Mouse (Mus musculus) cortical plate, adult 2 months (tissue): ENCODE results near the gene Serp2. TPM values are rescaled to one million over a fixed set of nuclear protein-coding genes. Genes with fewer than 3 reads are reported as not detected.
"Not testable (repeated sequence)": the region's sequence is repeated elsewhere in the genome, so short reads cannot be mapped to it uniquely, and the experiment has no call there.

Experiments used
- H3K27ac ChIP-seq: fragments of 200-500 bp; 2 replicates; pipeline ENCODE4 v1.5.1; 2012; ENCODE audit warnings: low read length, control low read depth, inconsistent platforms; ENCODE audit not compliant: insufficient read depth
- H3K4me1 ChIP-seq: fragments of 200-500 bp; 2 replicates; pipeline ENCODE4 v1.6.1; 2011; ENCODE audit warnings: low read length; ENCODE audit not compliant: control insufficient read depth, insufficient read depth
- H3K4me3 ChIP-seq: fragments of 200-500 bp; 2 replicates; pipeline ENCODE4 v1.5.1; 2011; ENCODE audit warnings: mild to moderate bottlenecking, low read length, control low read depth; ENCODE audit not compliant: insufficient read depth
- CTCF ChIP-seq: fragments of 200-500 bp; IDR thresholded peaks from 2 replicates; pipeline ENCODE4 v1.5.1; 2011; ENCODE audit warnings: mild to moderate bottlenecking, control low read depth, low read length; ENCODE audit not compliant: insufficient read depth; ENCODE audit errors: extremely low read depth
- POLR2A ChIP-seq: fragments of 200-500 bp; IDR thresholded peaks from 2 replicates; pipeline ENCODE4 v1.6.1; 2011; ENCODE audit warnings: mild to moderate bottlenecking, low read length, control low read depth; ENCODE audit not compliant: insufficient read depth; ENCODE audit errors: extremely low read depth
- polyA plus RNA-seq: library from polyadenylated mRNA; depleted of rRNA; stranded (reverse); fragments of >200 nt; gene quantifications from 2 replicates; pipeline ENCODE4 v1.2.3, GENCODE M21; 2012

Gene Serp2
- polyA plus RNA-seq, 1 experiment, result 262 TPM

DNA sequence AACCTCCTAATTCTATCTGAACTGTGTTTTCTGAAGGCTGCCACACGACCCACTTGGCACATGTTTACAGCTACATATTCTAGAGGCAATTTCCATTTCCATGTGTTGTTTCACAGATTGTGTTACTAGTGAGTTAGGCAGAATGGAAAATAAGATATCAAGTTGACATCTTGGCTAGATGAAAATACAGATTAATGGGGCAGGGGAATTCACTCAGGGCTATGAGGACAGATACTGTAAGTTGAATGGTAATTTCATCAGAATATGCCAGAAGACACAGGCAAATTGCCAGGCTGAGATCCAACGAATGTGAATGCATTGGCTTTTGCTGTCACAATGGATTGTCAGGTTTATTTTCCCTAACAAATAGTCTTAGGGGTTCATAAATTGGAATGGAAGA, 21.2 kb upstream of the Serp2 start:
- Histone ChIP-seq H3K27ac (no peak overlapping the region), H3K4me1 (no peaks in the 10 kb centered on the region), H3K4me3 (no peak overlapping the region)
- TF ChIP-seq POLR2A (no peak), CTCF (no peak)

DNA sequence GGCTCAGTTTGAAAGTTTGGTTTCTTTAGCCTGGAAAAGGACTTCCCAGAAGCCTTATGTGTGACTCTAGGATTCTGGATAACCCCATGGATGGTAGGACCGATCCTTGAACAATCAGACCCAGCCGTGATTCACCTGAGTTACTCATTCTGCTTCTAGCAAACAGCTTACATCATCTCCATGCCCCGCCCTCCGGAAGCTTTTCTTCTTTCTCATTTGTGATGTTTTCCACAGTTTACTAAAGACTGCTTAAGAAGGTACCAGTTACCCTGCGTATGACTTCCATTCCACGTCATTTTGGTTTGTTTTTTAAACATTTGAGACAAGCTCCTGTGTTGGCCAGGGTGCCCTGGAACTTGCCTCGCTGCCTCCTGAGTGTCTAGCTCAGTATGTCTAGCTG, 13.6 kb upstream of the Serp2 start:
- no peak overlapping the region for H3K27ac ChIP-seq
- no peak for TF ChIP-seq POLR2A
- TF ChIP-seq CTCF, result no peak

DNA sequence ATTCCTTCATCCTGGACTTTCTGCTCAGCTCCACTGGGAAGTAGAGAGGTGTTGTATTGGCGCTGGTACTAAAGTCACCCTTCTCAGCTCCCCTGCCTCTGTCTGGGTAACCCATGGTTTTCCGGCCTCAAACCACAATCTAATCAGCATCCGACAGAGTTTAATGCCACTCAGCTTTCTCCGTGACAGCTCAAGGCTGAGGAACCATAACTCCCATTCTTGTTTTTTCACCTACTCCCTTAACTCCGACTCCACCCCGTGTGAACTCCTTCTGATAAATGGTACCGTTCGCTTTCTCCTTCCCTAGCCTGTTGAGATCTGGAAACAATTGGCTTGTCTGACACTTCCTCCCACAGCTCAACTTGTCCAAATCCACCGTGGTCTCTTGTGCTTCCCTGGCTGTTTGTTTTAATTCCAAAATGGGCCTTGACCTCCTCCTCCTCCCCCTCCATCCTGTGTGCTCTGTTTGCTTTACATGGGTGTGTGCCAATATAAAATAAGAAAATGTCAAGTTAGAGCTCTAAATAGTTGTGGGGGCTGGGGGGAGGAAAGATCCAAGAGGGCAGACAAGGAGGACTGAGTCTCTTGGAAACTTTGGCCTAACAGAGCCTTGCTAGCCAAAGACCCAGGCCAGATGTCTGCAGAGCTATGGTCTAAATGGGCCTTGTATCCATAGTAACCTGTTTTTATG, 12.7 kb upstream of the Serp2 start:
- Histone ChIP-seq H3K4me3 (no peak overlapping the region), H3K4me1 (no peaks in the 10 kb centered on the region), H3K27ac (no peak overlapping the region)
- TF ChIP-seq POLR2A (no peak), CTCF (no peak)

More for the DNA sequence above, 13.6 kb upstream of the Serp2 start:
- H3K4me1 ChIP-seq, result no peaks in the 10 kb centered on the region
- no peak overlapping the region for H3K4me3 ChIP-seq

DNA sequence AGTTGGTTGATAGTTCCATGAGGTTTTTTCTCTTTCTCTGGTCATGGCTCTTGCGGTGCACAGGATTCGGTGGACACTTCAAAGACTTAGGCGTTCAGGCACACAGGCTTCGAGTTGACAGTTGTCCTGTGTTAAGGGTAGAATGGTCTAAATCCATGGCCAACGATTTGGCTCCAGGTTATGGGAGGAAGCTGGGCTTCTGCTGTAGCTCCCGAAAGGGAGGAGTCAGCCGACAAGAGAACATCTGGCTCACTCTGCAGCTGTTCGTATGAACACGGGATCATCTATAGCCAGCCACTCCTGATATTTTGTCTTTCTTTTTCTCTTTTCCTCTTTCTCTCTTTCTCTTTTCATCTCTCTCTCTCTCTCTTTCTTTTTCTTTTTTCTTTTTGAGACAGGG, 11.9 kb upstream of the Serp2 start:
- Histone ChIP-seq H3K27ac (no peak overlapping the region), H3K4me3 (no peak overlapping the region), H3K4me1 (no peaks in the 10 kb centered on the region)
- TF ChIP-seq POLR2A, result no peak
- no peak for TF ChIP-seq CTCF

DNA sequence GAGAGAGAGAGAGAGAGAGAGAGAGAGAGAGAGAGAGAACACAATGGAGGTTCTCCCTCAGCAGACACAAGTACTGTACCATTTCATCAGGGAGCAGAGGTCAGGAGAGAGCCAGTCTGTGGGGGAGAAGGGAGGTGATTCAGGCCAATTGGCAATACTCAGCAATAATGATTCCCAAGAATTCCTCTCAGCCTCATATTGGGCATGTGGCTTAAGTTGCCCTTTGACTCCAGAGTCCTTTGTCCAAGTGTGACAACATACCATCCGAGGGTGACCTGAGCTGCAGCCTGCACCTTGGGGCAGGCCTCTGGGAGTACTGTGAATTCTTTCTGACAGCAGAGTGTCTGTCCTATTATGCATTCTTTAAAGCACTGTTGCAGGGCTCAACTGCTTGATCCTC, 10.6 kb upstream of the Serp2 start:
- H3K4me3 ChIP-seq, result no peak overlapping the region
- TF ChIP-seq POLR2A (no peak), CTCF (no peak)
- no peak overlapping the region for H3K27ac ChIP-seq
- no peaks in the 10 kb centered on the region for H3K4me1 ChIP-seq

DNA sequence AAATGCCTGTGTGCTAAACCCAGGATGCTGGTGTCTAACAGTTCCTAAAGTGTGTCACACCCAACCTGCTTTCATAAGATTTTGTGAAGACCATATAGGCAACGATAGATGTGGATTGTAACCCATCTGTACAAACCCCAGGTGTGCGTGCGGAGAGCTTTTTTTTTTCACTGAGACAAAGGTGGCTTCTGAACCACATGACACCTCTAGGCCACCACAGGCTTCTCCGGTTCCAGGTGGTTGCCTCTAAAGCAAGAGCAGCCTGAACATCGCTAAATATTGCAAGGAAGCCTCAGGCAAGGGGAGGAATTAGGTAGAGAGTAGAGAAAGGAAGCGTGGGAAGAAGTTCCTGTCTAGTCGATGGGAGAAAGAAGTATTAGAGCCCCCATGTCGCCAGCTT, 10.0 kb upstream of the Serp2 start:
- Histone ChIP-seq H3K4me3 (no peak overlapping the region), H3K4me1 (no peaks in the 10 kb centered on the region), H3K27ac (no peak overlapping the region)
- TF ChIP-seq CTCF (no peak), POLR2A (no peak)

DNA sequence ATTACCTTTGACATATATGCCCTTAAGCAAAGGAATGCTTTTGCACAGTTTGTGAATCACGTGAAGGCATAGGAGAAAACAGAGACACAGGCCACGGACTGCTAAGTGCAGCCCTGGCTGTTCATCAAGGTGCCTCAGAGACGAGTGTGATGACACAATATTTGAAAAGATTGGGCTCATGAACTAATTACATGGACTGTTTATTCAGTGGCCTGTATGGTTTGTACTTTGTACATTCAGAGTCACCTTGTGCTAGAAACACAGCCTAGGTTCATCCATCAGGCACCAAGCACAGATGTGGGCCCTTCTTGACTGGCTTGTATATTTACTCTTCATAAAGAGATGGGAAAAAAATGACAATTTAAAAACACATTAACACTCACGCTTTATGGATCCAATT, 9.5 kb upstream of the Serp2 start:
- Histone ChIP-seq H3K4me1 (no peaks in the 10 kb centered on the region), H3K27ac (no peak overlapping the region), H3K4me3 (no peak overlapping the region)
- TF ChIP-seq CTCF (no peak), POLR2A (no peak)

DNA sequence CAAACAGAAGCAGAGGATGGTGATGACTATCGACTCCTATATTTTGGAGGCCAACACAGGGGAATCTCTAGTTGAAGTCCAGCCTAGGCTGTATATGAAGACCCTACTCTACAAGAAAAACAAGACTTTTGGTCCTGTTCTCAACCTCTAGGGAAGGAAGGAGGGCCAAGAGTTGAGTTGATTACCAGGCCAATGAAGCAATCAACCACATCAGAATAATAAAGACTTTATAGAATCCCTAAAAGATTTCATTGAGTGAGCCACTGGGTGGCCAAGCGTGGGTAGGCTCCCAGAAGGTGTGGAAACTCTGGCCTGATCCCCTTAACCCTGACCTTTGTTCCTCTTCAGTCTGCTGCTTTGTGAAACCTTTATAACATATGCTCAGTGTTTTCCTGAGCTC, 2.5 kb upstream of the Serp2 start:
- Histone ChIP-seq H3K4me1 (peaks cover 3% of the 10 kb centered on the region; the same call in 1 of the 2 replicates), H3K4me3 (no peak overlapping the region)

DNA sequence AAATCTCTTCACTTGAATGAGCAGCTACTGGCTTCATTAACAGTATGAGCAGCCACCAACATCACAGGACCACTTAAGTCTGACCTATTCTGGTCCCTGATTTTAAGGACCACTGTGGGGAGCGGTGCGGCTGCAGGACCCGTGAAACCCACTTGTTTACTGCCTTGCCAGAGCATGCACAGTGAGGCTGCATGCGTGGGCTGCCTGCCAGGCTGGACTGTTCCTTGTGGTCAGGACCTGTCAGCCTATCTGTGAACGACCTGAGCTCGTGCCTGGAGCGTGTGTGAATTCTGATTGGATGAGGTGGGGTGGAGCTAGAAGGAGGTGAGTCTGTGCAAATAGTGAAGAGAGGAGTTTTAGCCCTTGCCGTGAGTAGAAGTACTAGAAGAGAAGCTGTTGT, 1.5 kb upstream of the Serp2 start:
- not testable (repeated sequence) for H3K4me3 ChIP-seq, H3K27ac ChIP-seq, H3K4me1 ChIP-seq

More for the DNA sequence above, 2.5 kb upstream of the Serp2 start:
- H3K27ac ChIP-seq, result no peak overlapping the region
- TF ChIP-seq POLR2A (no peak), CTCF (no peak)

DNA sequence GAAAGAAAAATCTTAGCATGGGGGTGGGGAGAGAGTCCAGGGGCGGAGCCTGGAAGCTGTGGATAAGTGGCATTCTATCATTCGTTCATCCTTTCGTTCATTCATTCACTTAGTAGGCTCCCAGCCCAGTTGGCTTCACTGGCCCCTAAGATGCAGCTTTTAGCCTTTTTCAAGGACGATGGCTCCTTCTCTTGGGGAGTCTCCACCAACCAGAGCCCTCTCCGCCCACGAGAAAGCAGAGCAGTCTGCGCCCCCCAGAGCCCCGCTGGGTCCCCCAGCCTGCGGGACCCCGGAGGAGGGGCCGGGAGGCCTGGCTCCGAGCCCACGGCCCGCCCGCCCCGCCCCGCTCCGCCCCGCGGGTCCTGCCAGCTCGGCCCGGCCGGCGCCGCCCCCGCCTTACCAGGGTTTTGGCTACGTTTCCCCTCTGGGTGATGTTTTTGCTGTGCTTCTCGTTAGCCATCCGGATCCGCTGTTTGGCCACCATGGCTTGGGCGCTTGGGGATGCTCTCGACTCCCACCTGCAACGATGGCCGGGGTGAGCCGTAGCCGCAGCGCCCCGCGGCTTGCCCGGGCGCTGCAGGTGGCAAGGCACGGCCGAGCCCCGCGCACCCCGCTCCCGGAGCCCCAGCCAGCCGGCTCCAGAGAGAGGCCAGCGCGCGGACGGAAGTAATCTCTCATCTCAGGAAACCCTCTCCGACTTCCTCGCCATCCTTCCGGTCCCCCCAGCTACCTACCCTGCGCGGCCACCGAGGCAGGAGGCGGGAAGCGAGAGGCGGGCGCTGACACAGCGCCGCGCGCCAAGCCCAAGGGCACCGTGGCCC, 448 bp downstream of the Serp2 start:
- TF ChIP-seq POLR2A, result peak; percentile 49; the same call in 1 of the 2 replicates
- no peak for TF ChIP-seq CTCF
- peaks cover 3% of the 10 kb centered on the region; the same call in 1 of the 2 replicates for H3K4me1 ChIP-seq
- H3K4me3 ChIP-seq, result peak overlapping the region; percentile 76
- H3K27ac ChIP-seq, result peak overlapping the region; percentile 94
